Mouse (Mus musculus): Measurements from ENCODE around the gene Panx1. TPM values are rescaled to one million over a fixed set of nuclear protein-coding genes. Genes with fewer than 3 reads are reported as not detected.

Gene Panx1
- total and polyA plus RNA-seq, 3 experiments, result 10.6 to 20.3 TPM; not detected in 1

- TF ChIP-seq ETS1 (IDR thresholded peaks at IDR 0.05; ENCODE audit: low read depth, low read length) (no peak), USF1 (IDR thresholded peaks at IDR 0.05; ENCODE audit: low read depth, low read length) (no peak), NELFE (IDR thresholded peaks at IDR 0.05; ENCODE audit: low read depth, low read length) (no peak), TCF12 (IDR thresholded peaks at IDR 0.05; ENCODE audit: low read depth, low read length) (no peak), HCFC1 (IDR thresholded peaks at IDR 0.05; ENCODE audit: low read depth, low read length) (no peak)
These were observed 9.3 kb downstream of the Panx1 start (continued) for GRCm38 (mm10) chr9:15035979-15036378.

GRCm38 (mm10) chr9:15034546-15035273, 10.6 kb downstream of the Panx1 start:
- no peak overlapping the region for H3K9ac ChIP-seq (ENCODE audit: control insufficient read depth, low read depth, low read length, poor library complexity, severe bottlenecking)
- H3K4me1 ChIP-seq (ENCODE audit: control insufficient read depth in 1 of 2, insufficient read depth in 2 of 2, low read length in 2 of 2), result no peaks in the 10 kb centered on the region
- no peak overlapping the region for H3K27ac ChIP-seq (ENCODE audit: control insufficient read depth, low read depth, low read length)
- H3K36me3 ChIP-seq (ENCODE audit: control insufficient read depth in 1 of 2, insufficient read depth in 2 of 2, low read length in 2 of 2), result no peaks in the 10 kb centered on the region
- TF ChIP-seq MAFK (IDR thresholded peaks at IDR 0.05; ENCODE audit: borderline replicate concordance, low read depth, low read length) (no peak), JUND (IDR thresholded peaks at IDR 0.05; ENCODE audit: low read depth, low read length) (no peak), KAT2A (conservative IDR thresholded peaks at IDR 0.05; ENCODE audit: low read depth, low read length) (no peak), RAD21 (IDR thresholded peaks at IDR 0.05; ENCODE audit: low read depth, low read length) (no peak), SIN3A (IDR thresholded peaks at IDR 0.05; ENCODE audit: low read length) (no peak), MEF2A (IDR thresholded peaks at IDR 0.05; ENCODE audit: extremely low read depth, insufficient replicate concordance, low read depth, low read length, poor library complexity, severe bottlenecking) (no peak), CTCF (IDR thresholded peaks at IDR 0.05 in 2 of 3, conservative IDR thresholded peaks at IDR 0.05 in 1 of 3; ENCODE audit: control insufficient read depth in 1 of 3, insufficient read depth in 1 of 3, low read depth in 2 of 3, low read length in 3 of 3, poor library complexity in 1 of 3, severe bottlenecking in 1 of 3) (no peak), TCF12 (IDR thresholded peaks at IDR 0.05; ENCODE audit: low read depth, low read length) (no peak), USF2 (IDR thresholded peaks at IDR 0.05; ENCODE audit: borderline replicate concordance in 1 of 2, insufficient read depth in 1 of 2, low read depth in 1 of 2, low read length in 2 of 2) (no peak), POLR2AphosphoS5 (IDR thresholded peaks at IDR 0.05; ENCODE audit: borderline replicate concordance, low read depth, low read length) (no peak), MXI1 (IDR thresholded peaks at IDR 0.05; ENCODE audit: low read depth, low read length) (no peak), POLR2AphosphoS2 (IDR thresholded peaks at IDR 0.05; ENCODE audit: low read length) (no peak), NELFE (IDR thresholded peaks at IDR 0.05; ENCODE audit: low read depth, low read length) (no peak), TAL1 (IDR thresholded peaks at IDR 0.05; ENCODE audit: low read length) (no peak), ZMIZ1 (IDR thresholded peaks at IDR 0.05; ENCODE audit: low read depth, low read length) (no peak), UBTF (IDR thresholded peaks at IDR 0.05; ENCODE audit: borderline replicate concordance, insufficient read depth, low read depth, low read length) (no peak), SMC3 (IDR thresholded peaks at IDR 0.05; ENCODE audit: low read depth, low read length) (no peak)
- no peaks in the 10 kb centered on the region for H3K27me3 ChIP-seq (ENCODE audit: control insufficient read depth in 1 of 2, insufficient read depth in 2 of 2, low read length in 2 of 2)
- DNase-seq (ENCODE audit: low read depth, low spot score), result no peak
- H3K79me2 ChIP-seq (ENCODE audit: control insufficient read depth, insufficient read depth, low read length, poor library complexity), result no peaks in the 10 kb centered on the region
- no peak overlapping the region for H3K4me3 ChIP-seq (ENCODE audit: control insufficient read depth in 1 of 2, insufficient read depth in 1 of 2, low read depth in 2 of 2, low read length in 2 of 2)
- no peaks in the 10 kb centered on the region for H3K9me3 ChIP-seq (replicated peaks; ENCODE audit: insufficient read depth, low read length)
